Mouse (Mus musculus) E14TG2a.4 (cell line): ENCODE measurements at regions not wholly inside any gene's neighbourhood (a gene's known extent, or its start where the extent isn't known, plus 50 kb on each side); places are given as distances from the start of the nearest gene placed in this dataset.

ENCODE experiments used
- CTCF ChIP-seq: conservative IDR thresholded peaks from 2 replicates; pipeline ENCODE4 v1.5.1; 2014; ENCODE audit warnings: low read length
- POU5F1 ChIP-seq: IDR thresholded peaks from 2 replicates; pipeline ENCODE4 v1.6.1; 2014; ENCODE audit warnings: low read length, borderline replicate concordance

DNA sequence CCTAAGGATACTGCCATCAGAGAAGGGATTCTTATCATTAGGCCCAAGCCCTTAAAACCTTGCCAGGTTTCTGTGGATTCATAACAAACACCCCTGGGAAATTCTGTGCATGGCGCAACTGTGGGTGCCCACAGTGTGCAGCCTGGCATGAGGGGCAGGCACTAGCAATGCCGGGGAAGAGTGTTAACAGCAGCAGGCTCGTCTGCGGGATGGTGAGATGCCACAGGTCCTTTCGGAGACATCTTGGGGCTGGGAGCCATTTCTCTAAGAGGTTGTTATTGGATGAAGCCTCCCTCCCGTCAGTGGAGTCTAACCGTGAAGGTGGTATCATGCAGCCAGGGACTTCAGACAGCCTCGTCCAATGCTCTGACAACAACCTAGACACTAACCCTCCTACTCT, 144.2 kb downstream of the Drd1 start:
- TF ChIP-seq CTCF (no peak), POU5F1 (no peak)
